Mouse (Mus musculus) heart, postnatal 0 days (tissue): Measurements from ENCODE around the gene Pde7b. TPM values are rescaled to one million over a fixed set of nuclear protein-coding genes. Genes with fewer than 3 reads are reported as not detected.

ENCODE experiments used
- ATAC-seq: fragments of 200-750 bp; cut with Nextera tagmentation; 2 replicates; pipeline ENCODE4 v1.8.0; 2017; ENCODE audit warnings: low read depth, moderate number of reproducible peaks, moderate library complexity; ENCODE audit not compliant: insufficient read depth
- DNase-seq: peaks from one replicate; pipeline ENCODE4 v3.0.0-alpha.2; 2016; ENCODE audit warnings: low spot score
- H3K27ac ChIP-seq: fragments of 300-500 bp; sonication (generic); 2 replicates; pipeline ENCODE4 v1.5.1; 2014; ENCODE audit warnings: low read depth, mild to moderate bottlenecking
- H3K27me3 ChIP-seq: fragments of 300-500 bp; sonication (generic); 2 replicates; pipeline ENCODE4 v1.6.1; 2014; ENCODE audit warnings: low read length, mixed read lengths; ENCODE audit not compliant: control insufficient read depth, insufficient read depth
- H3K36me3 ChIP-seq: fragments of 300-500 bp; sonication (generic); replicated peaks from 2 replicates; pipeline ENCODE4 v1.6.1; 2014; ENCODE audit warnings: low read length, mixed read lengths; ENCODE audit not compliant: control insufficient read depth, insufficient read depth
- H3K4me1 ChIP-seq: fragments of 300-500 bp; sonication (generic); 2 replicates; pipeline ENCODE4 v1.6.1; 2014; ENCODE audit warnings: antibody characterized with exemption; ENCODE audit not compliant: control insufficient read depth, insufficient read depth
- H3K4me2 ChIP-seq: fragments of 300-500 bp; sonication (generic); 2 replicates; pipeline ENCODE4 v1.6.1; 2014; ENCODE audit warnings: low read depth, mild to moderate bottlenecking, low read length, moderate library complexity
- H3K4me3 ChIP-seq: fragments of 300-500 bp; sonication (generic); 2 replicates; pipeline ENCODE4 v1.5.1; 2014; ENCODE audit warnings: low read depth, low read length
- H3K9ac ChIP-seq: fragments of 300-500 bp; sonication (generic); replicated peaks from 2 replicates; pipeline ENCODE4 v1.6.1; 2014; ENCODE audit warnings: low read depth, low read length, mixed read lengths
- H3K9me3 ChIP-seq: fragments of 300-500 bp; sonication (generic); replicated peaks from 2 replicates; pipeline ENCODE4 v1.6.1; 2016; ENCODE audit warnings: low read length; ENCODE audit not compliant: control insufficient read depth
- CTCF ChIP-seq: IDR thresholded peaks from 2 replicates; pipeline ENCODE4 v1.5.1; 2016; ENCODE audit warnings: antibody characterized with exemption, control low read depth, low read depth
- EP300 ChIP-seq: IDR thresholded peaks from 2 replicates; pipeline ENCODE4 v1.6.1; 2016; ENCODE audit warnings: antibody characterized with exemption, low read depth
- WGBS: fragments of 180-500 bp; shearing (Covaris S2); extraction: QIAGEN DNeasy Blood & Tissue Kit; methylation state at CpG from one replicate; pipeline ENCODE4 v1.1.7; 2014; 5-methylcytosine and 5-hydroxymethylcytosine counted together
- polyA plus RNA-seq: library from polyadenylated mRNA; unstranded; fragments of >200 nt; fragmentation: Nextera tagmentation; extraction: Ambion mirVana; gene quantifications from 2 replicates; pipeline ENCODE4 v1.2.1, GENCODE M21; 2015
- total RNA-seq: library from RNA; depleted of rRNA; stranded (reverse); fragments of >200 nt; gene quantifications from 2 replicates; pipeline ENCODE4 v1.2.3, GENCODE M21; 2014; ENCODE audit warnings: low replicate concordance; rRNA removed

The Pde7b gene
- total RNA-seq = 5.4 and 11.8 TPM in 2 replicates
- 4.6 and 5.0 TPM in 2 replicates for polyA plus RNA-seq

DNA sequence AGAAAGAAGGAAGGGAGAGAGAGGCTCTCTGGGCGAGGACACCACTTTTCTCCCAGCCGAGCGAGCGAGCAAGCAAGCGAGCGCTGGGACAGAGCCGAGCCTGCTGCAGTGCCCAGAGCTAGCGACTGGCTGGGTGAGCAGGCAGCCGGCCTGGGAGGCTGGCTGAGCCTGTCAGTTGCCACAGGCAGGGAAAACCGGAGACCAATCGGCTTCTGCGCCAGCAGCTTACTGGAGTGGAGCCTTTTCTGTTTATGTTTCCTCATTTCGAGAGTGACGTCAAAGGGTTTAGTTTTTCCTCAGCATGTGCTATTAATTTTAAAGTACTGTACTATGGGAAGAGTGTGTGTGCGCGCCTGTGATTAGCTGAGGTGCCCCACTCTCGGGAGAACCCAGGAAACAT lies at the start of gene Pde7b:
Pde7b (minus strand) TSS at position 173 of the 400 bp plus-strand sequence.
- no peaks in the 10 kb centered on the region for H3K9me3 ChIP-seq
- peak within 1 kb of the TSS; percentile 47 for H3K4me3 ChIP-seq
- 10% methylated on average over 17 of the region's 17 CpGs for WGBS
- no peaks in the 10 kb centered on the region for H3K4me1 ChIP-seq
- DNase-seq (peak; percentile 76), ATAC-seq (peak; percentile 86)
- peak within 1 kb of the TSS; percentile 54 for H3K27ac ChIP-seq
- H3K9ac ChIP-seq = peak within 1 kb of the TSS; percentile 53
- H3K4me2 ChIP-seq = peak within 1 kb of the TSS; percentile 73
- H3K27me3 ChIP-seq = no peaks in the 10 kb centered on the region
- H3K36me3 ChIP-seq = no peaks in the 10 kb centered on the region
- no peak for TF ChIP-seq EP300
- no peak for TF ChIP-seq CTCF

- 74% methylated on average over 4 of the region's 4 CpGs for WGBS
- Histone ChIP-seq H3K9ac (no peak overlapping the region), H3K9me3 (no peaks in the 10 kb centered on the region), H3K36me3 (no peaks in the 10 kb centered on the region), H3K27me3 (no peaks in the 10 kb centered on the region), H3K4me2 (no peak overlapping the region), H3K4me1 (peaks cover 2% of the 10 kb centered on the region; the same call in 1 of the 2 replicates), H3K4me3 (no peak overlapping the region), H3K27ac (no peak overlapping the region)
- DNase-seq (no peak), ATAC-seq (no peak)
- TF ChIP-seq CTCF = no peak
- TF ChIP-seq EP300 = no peak
Observed at GRCm38 (mm10) chr10:20772056-20772455, 47.2 kb upstream of the Pde7b start.

DNA sequence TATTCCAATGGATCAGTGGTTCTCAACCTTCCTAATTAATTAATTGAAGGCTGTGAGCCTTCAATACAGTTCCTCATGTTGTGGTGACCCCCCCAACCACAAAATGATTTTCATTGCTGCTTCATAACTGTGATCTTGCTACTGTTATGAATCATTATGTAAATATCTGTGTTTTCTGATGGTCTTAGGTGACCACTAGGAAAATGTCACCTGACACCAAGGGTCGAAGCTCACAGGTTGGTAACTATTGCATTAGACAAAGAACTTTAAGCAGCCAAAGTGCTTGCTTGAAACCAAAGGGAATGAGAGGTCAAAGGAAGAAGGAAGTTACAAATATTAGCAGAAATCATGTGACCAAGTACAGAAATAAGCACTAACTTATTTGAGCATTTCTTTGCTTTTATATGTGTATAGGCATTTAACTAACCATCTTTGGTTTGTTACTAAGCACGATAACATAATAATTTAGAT lies 45.6 kb upstream of the Pde7b start:
- Histone ChIP-seq H3K27me3 (no peaks in the 10 kb centered on the region), H3K27ac (no peak overlapping the region), H3K4me1 (no peaks in the 10 kb centered on the region), H3K9ac (no peak overlapping the region), H3K4me2 (no peak overlapping the region), H3K9me3 (no peaks in the 10 kb centered on the region), H3K4me3 (no peak overlapping the region), H3K36me3 (no peaks in the 10 kb centered on the region)
- TF ChIP-seq CTCF (no peak), EP300 (no peak)
- WGBS = 86% methylated on average over 2 of the region's 2 CpGs
- DNase-seq (no peak), ATAC-seq (no peak)

GRCm38 (mm10) chr10:20769557-20770417 lies 44.9 kb upstream of the Pde7b start:
- no peaks in the 10 kb centered on the region for H3K9me3 ChIP-seq
- no peak overlapping the region for H3K9ac ChIP-seq
- 79% methylated on average over 7 of the region's 7 CpGs for WGBS
- no peak overlapping the region for H3K4me3 ChIP-seq
- no peak overlapping the region for H3K4me2 ChIP-seq
- no peaks in the 10 kb centered on the region for H3K4me1 ChIP-seq
- no peak for DNase-seq
- no peaks in the 10 kb centered on the region for H3K27me3 ChIP-seq
- no peak overlapping the region for H3K27ac ChIP-seq
- no peaks in the 10 kb centered on the region for H3K36me3 ChIP-seq
- no peak for ATAC-seq
- TF ChIP-seq EP300 = no peak
- TF ChIP-seq CTCF = no peak

GRCm38 (mm10) chr10:20764352-20764751 lies 39.5 kb upstream of the Pde7b start:
- H3K27me3 ChIP-seq = no peaks in the 10 kb centered on the region
- no peaks in the 10 kb centered on the region for H3K4me1 ChIP-seq
- TF ChIP-seq CTCF (no peak), EP300 (no peak)
- H3K27ac ChIP-seq = no peak overlapping the region
- no peak overlapping the region for H3K4me2 ChIP-seq
- H3K4me3 ChIP-seq = no peak overlapping the region
- 73% methylated on average over 3 of the region's 3 CpGs for WGBS
- H3K36me3 ChIP-seq = no peaks in the 10 kb centered on the region
- H3K9ac ChIP-seq = no peak overlapping the region
- ATAC-seq (no peak), DNase-seq (no peak)
- no peaks in the 10 kb centered on the region for H3K9me3 ChIP-seq
